Mouse (Mus musculus): ENCODE measurements around the gene Sbf1. TPM values are rescaled to one million over a fixed set of nuclear protein-coding genes. Genes with fewer than 3 reads are reported as not detected.
A peak's percentile ranks its signal among the peaks of the same experiment; 100 is the strongest.

Gene Sbf1
- polyA plus RNA-seq, 1 experiment, result 320 TPM

DNA sequence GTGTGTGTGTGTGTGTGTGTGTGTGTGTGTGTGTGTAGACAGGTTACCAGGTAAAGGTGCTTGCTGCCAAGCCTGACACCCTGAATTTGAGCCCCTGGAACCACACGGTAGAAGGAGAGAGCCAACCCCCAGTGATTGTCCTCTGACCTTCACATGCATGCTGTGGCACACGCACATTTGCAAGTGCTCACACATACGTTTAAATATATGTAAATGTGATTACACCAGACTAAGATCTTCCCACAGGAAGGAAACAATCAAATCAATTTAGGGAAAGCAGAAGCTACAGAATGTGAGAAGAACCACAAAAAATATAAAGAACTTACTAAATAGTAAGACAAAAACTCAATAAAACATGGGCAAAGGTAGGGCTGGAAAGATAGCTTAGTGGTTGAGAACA is 25.0 kb upstream of the Sbf1 start:
- peaks cover 6% of the 10 kb centered on the region for H3K4me1 ChIP-seq (ENCODE audit: control insufficient read depth, insufficient read depth, insufficient read length)

DNA sequence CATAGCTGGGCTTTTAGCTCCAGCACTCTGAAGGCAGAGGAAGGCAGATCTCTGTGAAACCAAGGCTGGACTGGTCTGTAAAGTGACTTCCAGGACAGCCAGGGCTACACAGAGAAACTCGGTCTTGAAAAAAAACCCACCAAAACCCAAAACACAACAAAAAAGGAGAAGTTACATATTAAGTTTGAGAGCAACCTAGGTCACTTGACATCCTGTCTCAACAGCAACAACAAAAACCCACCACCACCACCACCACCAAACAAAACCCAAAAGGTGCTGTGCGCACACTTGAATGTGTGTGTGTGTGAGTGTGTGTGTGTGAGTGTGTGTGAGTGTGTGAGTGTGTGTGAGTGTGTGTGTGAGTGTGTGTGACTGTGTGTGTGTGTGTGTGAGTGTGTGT is 24.6 kb upstream of the Sbf1 start:
- H3K4me3 ChIP-seq (ENCODE audit: extremely low read depth, insufficient read depth, insufficient read length), result no peak overlapping the region
- no peaks in the 10 kb centered on the region for H3K27me3 ChIP-seq (ENCODE audit: control insufficient read depth, insufficient read depth, low read length)
- H3K27ac ChIP-seq (ENCODE audit: insufficient read depth, low read length), result peak overlapping the region; percentile 56
- no peak for TF ChIP-seq POLR2A (IDR thresholded peaks at IDR 0.05; ENCODE audit: low read depth, low read length)
- no peak for TF ChIP-seq CTCF (IDR thresholded peaks at IDR 0.05; ENCODE audit: extremely low read depth, insufficient read depth, insufficient read length, insufficient replicate concordance)
- 26% methylated on average over 2 of the region's 2 CpGs for WGBS
- peak in 1 of 2 experiments; percentile 52 for DNase-seq (ENCODE audit: low read depth in 1 of 2, low spot score in 2 of 2)
- peaks cover 6% of the 10 kb centered on the region for H3K4me1 ChIP-seq (ENCODE audit: control insufficient read depth, insufficient read depth, insufficient read length)
- H3K36me3 ChIP-seq (ENCODE audit: control insufficient read depth, insufficient read depth, low read length), result no peaks in the 10 kb centered on the region

More for the DNA sequence above, 25.0 kb upstream of the Sbf1 start:
- DNase-seq (ENCODE audit: low read depth in 1 of 2, low spot score in 2 of 2), result no peak
- Histone ChIP-seq H3K4me3 (ENCODE audit: extremely low read depth, insufficient read depth, insufficient read length) (no peak overlapping the region), H3K27ac (ENCODE audit: insufficient read depth, low read length) (peak overlapping the region; percentile 56), H3K36me3 (ENCODE audit: control insufficient read depth, insufficient read depth, low read length) (no peaks in the 10 kb centered on the region), H3K27me3 (ENCODE audit: control insufficient read depth, insufficient read depth, low read length) (no peaks in the 10 kb centered on the region)
- TF ChIP-seq POLR2A (IDR thresholded peaks at IDR 0.05; ENCODE audit: low read depth, low read length) (no peak), CTCF (IDR thresholded peaks at IDR 0.05; ENCODE audit: extremely low read depth, insufficient read depth, insufficient read length, insufficient replicate concordance) (no peak)
- WGBS, result 20% methylated on average over 3 of the region's 3 CpGs

GRCm38 (mm10) chr15:89336422-89336821 is 21.3 kb upstream of the Sbf1 start:
- peaks cover 6% of the 10 kb centered on the region for H3K4me1 ChIP-seq (ENCODE audit: control insufficient read depth, insufficient read depth, insufficient read length)
- TF ChIP-seq CTCF (IDR thresholded peaks at IDR 0.05; ENCODE audit: extremely low read depth, insufficient read depth, insufficient read length, insufficient replicate concordance) (no peak), POLR2A (IDR thresholded peaks at IDR 0.05; ENCODE audit: low read depth, low read length) (no peak)
- no peak overlapping the region for H3K4me3 ChIP-seq (ENCODE audit: extremely low read depth, insufficient read depth, insufficient read length)
- H3K27me3 ChIP-seq (ENCODE audit: control insufficient read depth, insufficient read depth, low read length), result no peaks in the 10 kb centered on the region
- no peaks in the 10 kb centered on the region for H3K36me3 ChIP-seq (ENCODE audit: control insufficient read depth, insufficient read depth, low read length)
- no peak for DNase-seq (ENCODE audit: low read depth in 1 of 2, low spot score in 2 of 2)
- H3K27ac ChIP-seq (ENCODE audit: insufficient read depth, low read length), result no peak overlapping the region
- WGBS, result 88% methylated on average over 14 of the region's 14 CpGs

DNA sequence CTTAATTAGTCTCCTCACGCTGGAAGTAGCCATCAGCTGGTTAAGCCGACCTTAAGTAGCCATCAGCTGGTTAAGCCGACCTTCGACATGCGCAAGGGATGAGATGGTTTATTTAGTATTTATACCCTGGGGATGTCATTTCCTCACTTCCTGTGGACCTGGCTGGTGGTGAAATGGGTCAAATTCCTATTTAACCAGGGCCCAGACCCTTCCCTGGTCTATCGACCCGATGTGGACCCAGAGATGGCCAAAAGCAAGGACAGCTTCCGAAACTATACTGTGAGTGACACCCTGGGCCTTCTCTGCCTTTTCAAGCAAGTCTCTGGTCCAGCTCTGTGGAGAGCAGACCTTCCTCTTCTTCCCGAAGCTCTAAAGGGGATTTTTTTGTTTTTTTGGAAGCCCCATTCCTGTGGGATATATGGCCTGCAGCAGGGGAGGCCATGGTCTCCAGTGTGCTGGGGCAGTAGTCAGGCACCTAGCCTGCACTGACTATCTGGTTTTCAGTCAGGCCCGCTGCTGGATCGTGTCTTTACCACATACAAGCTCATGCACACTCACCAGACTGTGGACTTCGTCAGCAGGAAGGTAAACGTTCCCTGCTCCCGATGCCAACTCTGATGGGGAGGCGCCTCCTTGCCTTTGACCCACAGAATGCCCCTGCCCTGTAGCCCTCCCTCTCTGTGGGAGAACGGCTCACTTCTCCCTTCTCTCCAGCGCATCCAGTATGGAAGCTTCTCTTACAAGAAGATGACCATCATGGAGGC is 19.8 kb upstream of the Sbf1 start:
- DNase-seq (ENCODE audit: low read depth in 1 of 2, low spot score in 2 of 2), result no peak
- H3K27ac ChIP-seq (ENCODE audit: insufficient read depth, low read length), result no peak overlapping the region
- H3K4me1 ChIP-seq (ENCODE audit: control insufficient read depth, insufficient read depth, insufficient read length), result peaks cover 2% of the 10 kb centered on the region; the same call in 1 of the 2 replicates
- no peaks in the 10 kb centered on the region for H3K36me3 ChIP-seq (ENCODE audit: control insufficient read depth, insufficient read depth, low read length)
- TF ChIP-seq POLR2A (IDR thresholded peaks at IDR 0.05; ENCODE audit: low read depth, low read length), result no peak
- TF ChIP-seq CTCF (IDR thresholded peaks at IDR 0.05; ENCODE audit: extremely low read depth, insufficient read depth, insufficient read length, insufficient replicate concordance), result no peak
- no peaks in the 10 kb centered on the region for H3K27me3 ChIP-seq (ENCODE audit: control insufficient read depth, insufficient read depth, low read length)
- 88% methylated on average over 17 of the region's 17 CpGs for WGBS
- no peak overlapping the region for H3K4me3 ChIP-seq (ENCODE audit: extremely low read depth, insufficient read depth, insufficient read length)

- Histone ChIP-seq H3K27me3 (ENCODE audit: control insufficient read depth, insufficient read depth, low read length) (no peaks in the 10 kb centered on the region), H3K36me3 (ENCODE audit: control insufficient read depth, insufficient read depth, low read length) (no peaks in the 10 kb centered on the region), H3K27ac (ENCODE audit: insufficient read depth, low read length) (no peak within 1 kb of the TSS), H3K4me3 (ENCODE audit: extremely low read depth, insufficient read depth, insufficient read length) (no peak within 1 kb of the TSS), H3K4me1 (ENCODE audit: control insufficient read depth, insufficient read depth, insufficient read length) (no peaks in the 10 kb centered on the region)
- DNase-seq (ENCODE audit: low read depth in 1 of 2, low spot score in 2 of 2), result no peak
- no peak for TF ChIP-seq CTCF (IDR thresholded peaks at IDR 0.05; ENCODE audit: extremely low read depth, insufficient read depth, insufficient read length, insufficient replicate concordance)
- no peak for TF ChIP-seq POLR2A (IDR thresholded peaks at IDR 0.05; ENCODE audit: low read depth, low read length)
- WGBS, result 84% methylated on average over 7 of the region's 7 CpGs
Measured at GRCm38 (mm10) chr15:89334271-89334670, 19.2 kb upstream of the Sbf1 start, which contains the start of gene Miox. Miox (plus strand) TSS chr15:89334398.

GRCm38 (mm10) chr15:89326441-89326840 is 11.3 kb upstream of the Sbf1 start:
- Histone ChIP-seq H3K4me3 (ENCODE audit: extremely low read depth, insufficient read depth, insufficient read length) (no peak overlapping the region), H3K4me1 (ENCODE audit: control insufficient read depth, insufficient read depth, insufficient read length) (no peaks in the 10 kb centered on the region), H3K27me3 (ENCODE audit: control insufficient read depth, insufficient read depth, low read length) (peaks cover 1% of the 10 kb centered on the region; the same call in 1 of the 2 replicates), H3K27ac (ENCODE audit: insufficient read depth, low read length) (no peak overlapping the region), H3K36me3 (ENCODE audit: control insufficient read depth, insufficient read depth, low read length) (no peaks in the 10 kb centered on the region)
- no peak for DNase-seq (ENCODE audit: low read depth in 1 of 2, low spot score in 2 of 2)
- WGBS, result 88% methylated on average over 5 of the region's 5 CpGs
- no peak for TF ChIP-seq CTCF (IDR thresholded peaks at IDR 0.05; ENCODE audit: extremely low read depth, insufficient read depth, insufficient read length, insufficient replicate concordance)
- TF ChIP-seq POLR2A (IDR thresholded peaks at IDR 0.05; ENCODE audit: low read depth, low read length), result no peak

- no peak for DNase-seq (ENCODE audit: low read depth in 1 of 2, low spot score in 2 of 2)
- peaks cover 1% of the 10 kb centered on the region; the same call in 1 of the 2 replicates for H3K27me3 ChIP-seq (ENCODE audit: control insufficient read depth, insufficient read depth, low read length)
- WGBS, result 47% methylated on average over 4 of the region's 4 CpGs
- H3K36me3 ChIP-seq (ENCODE audit: control insufficient read depth, insufficient read depth, low read length), result no peaks in the 10 kb centered on the region
- H3K4me3 ChIP-seq (ENCODE audit: extremely low read depth, insufficient read depth, insufficient read length), result no peak overlapping the region
- H3K27ac ChIP-seq (ENCODE audit: insufficient read depth, low read length), result no peak overlapping the region
- TF ChIP-seq POLR2A (IDR thresholded peaks at IDR 0.05; ENCODE audit: low read depth, low read length), result no peak
- TF ChIP-seq CTCF (IDR thresholded peaks at IDR 0.05; ENCODE audit: extremely low read depth, insufficient read depth, insufficient read length, insufficient replicate concordance), result no peak
- H3K4me1 ChIP-seq (ENCODE audit: control insufficient read depth, insufficient read depth, insufficient read length), result no peaks in the 10 kb centered on the region
Measured at GRCm38 (mm10) chr15:89323656-89324055, 8.5 kb upstream of the Sbf1 start.
